Mouse (Mus musculus): ENCODE data around the gene Six4.
A peak's percentile ranks its signal among the peaks of the same experiment; 100 is the strongest.
"Not testable (repeated sequence)": the region's sequence is repeated elsewhere in the genome, so short reads cannot be mapped to it uniquely, and the experiment has no call there.

The Six4 gene

DNA sequence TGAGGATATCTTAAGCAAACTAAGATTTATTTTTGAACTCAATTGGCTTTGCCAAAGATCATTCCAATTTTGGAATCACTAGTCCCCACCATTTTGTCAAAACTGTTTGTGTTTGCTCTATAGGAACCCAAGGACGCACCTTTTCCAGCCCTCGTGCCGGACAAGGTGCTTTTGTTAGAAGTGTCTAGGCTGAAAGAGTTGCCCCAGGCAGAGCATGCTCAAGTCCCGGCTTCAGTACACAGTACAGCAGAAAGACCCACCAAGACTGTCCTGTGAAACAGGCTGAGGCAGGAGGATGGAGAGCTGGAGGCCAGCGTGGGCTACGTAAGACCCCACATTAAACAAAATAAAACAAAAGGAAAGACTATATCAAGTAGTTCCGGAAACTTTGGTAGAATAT, 26.2 kb downstream of the Six4 start:
- DNase-seq = no peak

- DNase-seq = no peak
Observed at GRCm38 (mm10) chr12:73085739-73086630, 27.3 kb downstream of the Six4 start.

DNA sequence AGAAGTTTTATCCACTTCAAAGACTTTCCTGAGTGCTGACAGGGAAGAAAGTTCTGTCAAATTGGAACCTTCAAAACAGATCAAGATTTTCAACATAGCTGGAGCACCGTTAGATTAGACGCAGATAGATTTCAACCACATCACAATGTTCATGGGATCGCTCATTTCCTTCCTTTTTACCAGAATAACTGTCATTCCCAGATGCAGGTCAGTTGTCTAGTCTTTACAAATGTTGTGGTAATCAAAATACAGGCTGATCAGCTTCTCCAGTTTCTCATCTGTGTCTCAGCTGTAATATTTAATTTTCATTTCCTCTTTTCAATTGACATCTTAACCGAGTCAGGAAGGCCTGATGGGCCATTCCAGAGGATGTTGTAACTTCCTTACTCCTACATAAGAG, 29.5 kb downstream of the Six4 start:
- DNase-seq = no peak

- DNase-seq = not testable (repeated sequence)
Observed at GRCm38 (mm10) chr12:73081828-73082227, 31.4 kb downstream of the Six4 start.

DNA sequence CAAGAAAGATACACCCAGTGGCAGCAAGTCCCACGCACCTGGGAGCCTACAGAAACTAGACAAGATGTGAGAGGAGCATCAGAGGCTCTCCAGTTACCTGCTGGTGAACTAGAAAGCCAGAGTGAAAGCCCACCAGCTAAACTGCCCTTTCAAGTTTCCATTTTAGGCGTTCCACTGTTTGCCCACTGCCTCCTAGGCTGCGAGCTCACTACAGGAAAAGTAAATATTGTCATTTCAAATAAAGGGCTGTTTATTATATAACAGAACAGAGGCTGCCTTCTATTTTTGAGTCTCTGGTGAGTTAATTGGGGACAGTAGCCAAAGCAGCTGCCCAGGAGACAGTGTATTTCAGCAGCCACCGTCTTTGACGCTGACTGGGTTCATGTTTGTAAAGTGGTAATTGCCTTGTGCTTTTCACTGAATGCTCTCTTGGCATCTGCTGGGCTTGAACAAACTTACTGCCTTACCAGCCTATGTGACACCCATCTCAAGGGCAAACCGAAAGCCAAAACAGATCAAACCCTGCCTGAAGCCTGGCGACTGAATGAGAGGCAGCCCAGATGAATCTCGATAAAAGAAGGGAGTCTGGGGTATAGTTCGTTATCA, 52.3 kb downstream of the Six4 start:
- no peak for DNase-seq

DNA sequence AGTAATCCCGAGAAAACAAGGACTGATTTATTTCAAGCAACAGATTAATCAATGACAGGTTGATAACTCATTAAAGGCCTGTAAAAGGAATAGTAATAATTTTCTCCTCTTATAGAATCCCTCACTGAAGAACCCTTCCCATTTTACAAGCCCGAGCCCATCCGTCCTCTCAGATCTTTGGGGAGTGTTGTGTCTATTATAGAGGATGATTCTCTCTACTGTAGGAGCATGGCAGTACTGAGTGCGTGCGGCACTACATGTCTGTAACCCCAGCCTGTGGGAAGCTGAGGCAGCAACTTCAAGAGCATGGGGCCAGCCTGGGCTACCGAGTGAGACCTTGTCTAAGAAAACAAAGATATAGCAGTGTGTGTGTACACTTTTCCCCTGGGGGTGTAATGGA, 55.8 kb downstream of the Six4 start:
- no peak for DNase-seq

DNA sequence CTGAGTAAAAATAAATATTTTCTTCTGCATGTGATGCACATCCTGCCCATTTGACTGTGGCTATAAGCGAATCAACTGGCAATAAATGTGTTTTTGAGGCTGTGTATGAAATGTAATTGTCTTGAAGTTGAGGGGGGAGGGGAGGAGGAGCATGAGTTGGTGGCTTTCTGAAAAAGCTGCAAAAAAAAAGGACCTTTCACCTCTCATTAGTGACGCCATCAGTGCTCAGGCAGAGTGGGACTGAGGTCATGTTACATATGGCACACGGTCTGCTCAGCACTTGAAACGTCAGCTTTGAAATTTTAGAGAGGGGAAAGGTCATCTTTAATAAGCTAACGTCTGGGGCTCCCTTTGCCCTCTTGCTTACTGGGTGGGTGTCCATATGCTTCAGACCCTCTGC, 57.8 kb downstream of the Six4 start:
- DNase-seq = no peak

- DNase-seq = peak in 1 of 2 experiments; percentile 6
Observed at GRCm38 (mm10) chr12:73054576-73055185, 58.6 kb downstream of the Six4 start.

- peak; percentile 37 to 43 for DNase-seq
Observed at GRCm38 (mm10) chr12:73053668-73054241, 59.5 kb downstream of the Six4 start, which contains the start of gene Six1. Gene Six1 (minus strand): TSS chr12:73053887.

DNA sequence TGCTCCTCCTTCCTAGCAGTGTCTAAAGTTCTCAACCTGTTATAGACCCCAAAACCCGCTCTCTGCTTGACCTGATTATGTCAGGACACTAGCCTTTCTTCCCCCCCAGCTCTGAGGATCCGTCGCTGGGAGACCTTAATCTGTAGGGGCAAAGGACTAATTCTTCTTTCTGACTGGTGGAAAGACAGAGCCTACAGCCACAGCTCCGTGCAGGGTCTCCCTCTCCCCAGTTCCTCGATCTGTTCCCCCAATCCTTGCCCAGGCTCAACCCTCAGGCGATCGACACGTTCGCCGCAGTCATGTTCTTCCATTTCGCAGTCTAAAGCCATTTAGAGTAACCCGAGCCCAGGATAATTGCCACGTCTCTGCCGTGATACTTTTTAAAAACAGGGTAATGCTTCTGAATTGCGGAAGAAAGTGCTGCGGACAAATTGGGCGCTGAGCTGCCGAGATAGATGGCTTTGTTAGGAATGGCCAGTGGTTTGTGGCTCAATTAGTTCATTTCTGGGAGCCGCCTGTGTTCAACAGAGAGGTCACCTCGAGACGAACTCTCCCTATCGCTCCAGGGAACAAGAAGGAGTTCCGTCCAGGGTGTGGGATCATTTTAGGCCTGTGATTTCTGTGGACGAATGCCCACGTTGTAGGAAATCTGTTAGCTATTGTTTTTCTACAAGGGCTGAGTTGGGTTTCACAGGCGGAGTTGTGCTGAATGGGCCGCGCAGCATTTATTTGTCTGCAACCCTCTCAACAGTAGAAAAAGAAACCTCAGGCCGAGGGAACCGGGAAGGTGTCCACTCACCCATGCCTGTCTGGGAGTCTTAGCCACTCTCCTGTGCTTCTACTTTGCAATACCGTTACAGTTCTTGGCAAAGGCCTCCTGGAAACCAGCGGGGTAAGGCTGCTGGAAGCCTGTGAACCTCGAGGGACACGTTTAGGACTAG, 60.3 kb downstream of the Six4 start:
- peak in 1 of 2 experiments; percentile 15 for DNase-seq

- DNase-seq = peak in 1 of 2 experiments; percentile 30
Observed at GRCm38 (mm10) chr12:73052036-73052650, 61.1 kb downstream of the Six4 start.

DNA sequence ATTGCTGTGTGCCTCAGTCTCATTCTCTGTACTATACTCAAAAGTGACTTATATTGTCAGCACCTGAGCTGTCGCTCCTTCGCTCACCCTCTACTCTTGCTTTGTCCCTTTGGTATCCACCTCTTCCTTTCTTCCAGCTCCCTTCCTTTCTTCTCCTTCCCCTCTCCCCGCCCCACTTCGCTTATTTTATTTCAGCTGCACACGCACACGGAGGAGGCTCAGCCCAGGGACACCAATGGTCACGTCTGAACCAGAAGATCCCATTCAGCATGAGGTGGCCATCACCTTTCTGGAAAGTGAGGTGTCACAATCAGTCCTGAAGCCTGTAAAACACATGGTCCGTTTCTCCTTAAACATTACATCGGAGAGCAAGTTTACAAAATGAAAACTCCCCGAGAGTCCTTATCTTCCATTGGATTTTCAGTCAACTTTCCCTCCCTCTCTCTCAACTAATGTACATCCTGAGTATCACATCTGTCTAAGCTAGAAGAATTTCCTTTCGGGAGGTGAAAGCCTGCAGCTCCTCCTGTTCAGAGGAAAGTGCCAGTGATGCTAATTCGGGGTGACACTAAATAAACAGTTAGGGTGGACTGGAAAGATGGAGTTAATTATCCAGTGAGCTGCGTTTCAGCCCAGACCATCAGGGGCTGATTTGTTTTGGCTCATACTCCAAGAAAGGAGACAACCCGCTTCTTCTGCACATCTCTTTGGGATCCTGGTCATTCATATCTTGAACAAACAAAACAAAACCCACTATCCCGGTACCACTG, 62.3 kb downstream of the Six4 start:
- DNase-seq = peak in 1 of 2 experiments; percentile 3

GRCm38 (mm10) chr12:73050305-73050704, 63.0 kb downstream of the Six4 start:
- DNase-seq = no peak
